Mouse (Mus musculus): ENCODE results near the gene Vps29.

DNA sequence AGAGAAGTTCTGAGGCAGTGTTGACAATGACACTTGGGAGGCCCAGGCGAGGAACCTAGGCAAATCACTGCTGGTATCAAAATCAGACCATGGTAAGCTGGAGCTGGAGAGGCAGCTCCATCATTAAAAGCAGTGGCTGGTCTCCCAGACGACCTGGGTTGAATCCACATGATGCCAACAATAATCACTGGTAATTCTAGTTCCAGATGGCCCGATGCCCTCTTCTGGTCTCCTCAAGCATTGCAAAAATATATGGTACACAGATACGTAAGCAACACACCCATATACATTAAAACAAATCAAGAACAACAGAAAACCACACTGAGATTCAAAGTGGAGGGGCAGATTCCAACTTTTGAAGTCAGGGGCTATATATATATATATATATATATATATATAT is 8.4 kb upstream of the Vps29 start:
- TF ChIP-seq CTCF (IDR thresholded peaks at IDR 0.05; ENCODE audit: extremely low read depth, insufficient read depth, insufficient read length, insufficient replicate concordance) (no peak), POLR2A (IDR thresholded peaks at IDR 0.05; ENCODE audit: low read depth, low read length) (no peak)
